Mouse (Mus musculus) brain, adult 2 months (tissue): ENCODE results near the gene Krt33a.
A peak's percentile ranks its signal among the peaks of the same experiment; 100 is the strongest.

Source experiments
- DNase-seq: peaks from one replicate; pipeline ENCODE4 v3.0.0; 2011; ENCODE audit warnings: low read depth, low spot score

The Krt33a gene

GRCm38 (mm10) chr11:99986180-99986647 lies 29.8 kb downstream of the Krt33a start, which contains the start of gene Krtap16-1:
Gene Krtap16-1 (minus strand): TSS chr11:99986597.
- no peak for DNase-seq

GRCm38 (mm10) chr11:99985291-99986092 lies 30.5 kb downstream of the Krt33a start:
- peak; percentile 96 for DNase-seq

- DNase-seq, result no peak
Observed at GRCm38 (mm10) chr11:99983442-99983841, 32.6 kb downstream of the Krt33a start.

- no peak for DNase-seq
Observed at GRCm38 (mm10) chr11:99982731-99983130, 33.3 kb downstream of the Krt33a start.

GRCm38 (mm10) chr11:99978953-99979352 lies 37.1 kb downstream of the Krt33a start, which contains the start of gene Krtap29-1:
Gene Krtap29-1 (minus strand): TSS chr11:99979053.
- no peak for DNase-seq

GRCm38 (mm10) chr11:99965961-99966360 lies 50.1 kb downstream of the Krt33a start:
- DNase-seq, result no peak

- no peak for DNase-seq
Observed at GRCm38 (mm10) chr11:99964213-99964612, 51.8 kb downstream of the Krt33a start.
